Mouse (Mus musculus) megakaryocyte, embryonic 14.5 days (primary cell): ENCODE results near the gene Fgfr1op. TPM values are rescaled to one million over a fixed set of nuclear protein-coding genes. Genes with fewer than 3 reads are reported as not detected.

ENCODE experiments used
- H3K27me3 ChIP-seq: replicated peaks from 2 replicates; pipeline ENCODE3; 2012; ENCODE audit warnings: inconsistent platforms
- H3K36me3 ChIP-seq: replicated peaks from 2 replicates; pipeline ENCODE3; 2012; ENCODE audit warnings: low read length, inconsistent platforms, mixed read lengths
- H3K4me1 ChIP-seq: 2 replicates; pipeline ENCODE4 v1.6.1; 2012; ENCODE audit warnings: inconsistent platforms
- H3K4me3 ChIP-seq: replicated peaks from 2 replicates; pipeline ENCODE3; 2012; ENCODE audit warnings: moderate library complexity, mild to moderate bottlenecking, inconsistent platforms
- H3K9me3 ChIP-seq: 2 replicates; pipeline ENCODE4 v1.6.1; 2012; ENCODE audit warnings: inconsistent platforms
- FLI1 ChIP-seq: IDR thresholded peaks from 2 replicates; pipeline ENCODE4 v1.6.1; 2012; ENCODE audit warnings: low read length, inconsistent platforms, mixed read lengths
- GATA1 ChIP-seq: IDR thresholded peaks from 3 replicates; pipeline ENCODE4 v1.6.1; 2012; ENCODE audit warnings: mixed read lengths, low read length, inconsistent platforms, borderline replicate concordance
- polyA plus RNA-seq: library from polyadenylated mRNA; stranded (reverse); fragments of >175 nt; gene quantifications from 2 replicates; pipeline ENCODE4 v1.2.3, GENCODE M21; 2012; ENCODE audit warnings: low replicate concordance; ENCODE audit not compliant: insufficient read depth

Gene Fgfr1op
- polyA plus RNA-seq, 1 experiment: 2.2 TPM

- no peaks in the 10 kb centered on the region for H3K36me3 ChIP-seq
- no peaks in the 10 kb centered on the region for H3K9me3 ChIP-seq
- H3K27me3 ChIP-seq: peaks cover 30% of the 10 kb centered on the region
- no peak for TF ChIP-seq FLI1
- no peak for TF ChIP-seq GATA1
- H3K4me1 ChIP-seq: no peaks in the 10 kb centered on the region
- H3K4me3 ChIP-seq: no peak overlapping the region
Measured at GRCm38 (mm10) chr17:8211399-8211798, 46.1 kb downstream of the Fgfr1op start.

- Histone ChIP-seq H3K4me3 (no peak overlapping the region), H3K4me1 (no peaks in the 10 kb centered on the region), H3K36me3 (no peaks in the 10 kb centered on the region), H3K9me3 (no peaks in the 10 kb centered on the region), H3K27me3 (peaks cover 27% of the 10 kb centered on the region)
- no peak for TF ChIP-seq FLI1
- TF ChIP-seq GATA1: no peak
Measured at GRCm38 (mm10) chr17:8214369-8214768, 49.1 kb downstream of the Fgfr1op start.

GRCm38 (mm10) chr17:8215016-8215745, 49.9 kb downstream of the Fgfr1op start:
- Histone ChIP-seq H3K4me3 (no peak overlapping the region), H3K36me3 (no peaks in the 10 kb centered on the region), H3K4me1 (no peaks in the 10 kb centered on the region), H3K27me3 (peaks cover 22% of the 10 kb centered on the region), H3K9me3 (no peaks in the 10 kb centered on the region)
- TF ChIP-seq FLI1: no peak
- no peak for TF ChIP-seq GATA1

- H3K36me3 ChIP-seq: no peaks in the 10 kb centered on the region
- H3K9me3 ChIP-seq: no peaks in the 10 kb centered on the region
- H3K4me3 ChIP-seq: no peak overlapping the region
- peaks cover 19% of the 10 kb centered on the region for H3K27me3 ChIP-seq
- TF ChIP-seq GATA1: no peak
- no peak for TF ChIP-seq FLI1
- no peaks in the 10 kb centered on the region for H3K4me1 ChIP-seq
Measured at GRCm38 (mm10) chr17:8223225-8223624, 57.9 kb downstream of the Fgfr1op start.

- TF ChIP-seq FLI1: no peak
- TF ChIP-seq GATA1: no peak
- no peaks in the 10 kb centered on the region for H3K4me1 ChIP-seq
- no peak overlapping the region for H3K4me3 ChIP-seq
- H3K36me3 ChIP-seq: no peaks in the 10 kb centered on the region
- peaks cover 19% of the 10 kb centered on the region for H3K27me3 ChIP-seq
- no peaks in the 10 kb centered on the region for H3K9me3 ChIP-seq
Measured at GRCm38 (mm10) chr17:8224072-8224471, 58.8 kb downstream of the Fgfr1op start.

GRCm38 (mm10) chr17:8225166-8225565, 59.9 kb downstream of the Fgfr1op start:
- Histone ChIP-seq H3K27me3 (peaks cover 20% of the 10 kb centered on the region), H3K36me3 (no peaks in the 10 kb centered on the region), H3K4me3 (no peak overlapping the region), H3K4me1 (no peaks in the 10 kb centered on the region), H3K9me3 (no peaks in the 10 kb centered on the region)
- TF ChIP-seq GATA1 (no peak), FLI1 (no peak)

- H3K36me3 ChIP-seq: no peaks in the 10 kb centered on the region
- no peak overlapping the region for H3K4me3 ChIP-seq
- TF ChIP-seq GATA1: no peak
- H3K9me3 ChIP-seq: no peaks in the 10 kb centered on the region
- peaks cover 24% of the 10 kb centered on the region for H3K27me3 ChIP-seq
- no peaks in the 10 kb centered on the region for H3K4me1 ChIP-seq
Measured at GRCm38 (mm10) chr17:8225746-8226145, 60.4 kb downstream of the Fgfr1op start.

GRCm38 (mm10) chr17:8228622-8229021, 63.3 kb downstream of the Fgfr1op start:
- H3K4me3 ChIP-seq: no peak overlapping the region
- no peak for TF ChIP-seq GATA1
- TF ChIP-seq FLI1: no peak
- 0 out of 2 replicates have a peak, but pooled peaks cover 3% of the 10 kb centered on the region for H3K9me3 ChIP-seq
- no peaks in the 10 kb centered on the region for H3K36me3 ChIP-seq
- H3K27me3 ChIP-seq: peaks cover 32% of the 10 kb centered on the region
- H3K4me1 ChIP-seq: no peaks in the 10 kb centered on the region

- Histone ChIP-seq H3K4me1 (no peaks in the 10 kb centered on the region), H3K27me3 (peaks cover 29% of the 10 kb centered on the region), H3K36me3 (no peaks in the 10 kb centered on the region), H3K9me3 (0 out of 2 replicates have a peak, but pooled peaks cover 3% of the 10 kb centered on the region), H3K4me3 (no peak overlapping the region)
- TF ChIP-seq GATA1: no peak
- no peak for TF ChIP-seq FLI1
Measured at GRCm38 (mm10) chr17:8229607-8230006, 64.3 kb downstream of the Fgfr1op start.

GRCm38 (mm10) chr17:8232089-8232488, 66.8 kb downstream of the Fgfr1op start:
- Histone ChIP-seq H3K36me3 (no peaks in the 10 kb centered on the region), H3K4me1 (no peaks in the 10 kb centered on the region), H3K27me3 (peaks cover 26% of the 10 kb centered on the region), H3K9me3 (0 out of 2 replicates have a peak, but pooled peaks cover 3% of the 10 kb centered on the region), H3K4me3 (no peak overlapping the region)
- TF ChIP-seq FLI1 (no peak), GATA1 (no peak)
